In genomic region chr2:112339736-112340135, GRCm38 (mm10) we compare ENCODE assay signal across 11 mouse cellular contexts. TPM values are rescaled to one million over a fixed set of nuclear protein-coding genes. Genes with fewer than 3 reads are reported as not detected.
DNase-seq lines count a peak whose midpoint lies in the region; ATAC-seq and TF ChIP-seq lines count a peak whose summit lies in the region.
"Had no signal": no experiment of that assay in that cellular context is flagged by ENCODE, and none has a peak within 500 bp of the region (broad histone marks: within the 10 kb centered on the region; RNA-seq: fewer than 3 reads in every experiment).

No protein-coding gene starts in this region.

- no peak overlapping the region for H3K4me2 ChIP-seq in heart, postnatal 0 days (ENCODE audit: low read depth, low read length)
- H3K4me2 ChIP-seq in heart, embryonic 12.5 days, result no peak overlapping the region

- H3K27ac ChIP-seq in heart, postnatal 0 days (ENCODE audit: low read depth), result no peak overlapping the region
- H3K27ac ChIP-seq in heart, embryonic 12.5 days (ENCODE audit: poor library complexity, severe bottlenecking), result no peak overlapping the region
- no peak overlapping the region for H3K27ac ChIP-seq in cortical plate, adult 2 months (ENCODE audit: insufficient read depth, low read length)

- no peak overlapping the region for H3K9ac ChIP-seq in heart, postnatal 0 days (replicated peaks; ENCODE audit: low read depth, low read length)
- no peak overlapping the region for H3K9ac ChIP-seq in heart, embryonic 12.5 days

- WGBS in heart, postnatal 0 days, result 95% methylated on average over 2 of the region's 2 CpGs
- WGBS in heart, embryonic 12.5 days, result 82% methylated on average over 2 of the region's 2 CpGs

- peak; percentile 50 for TF ChIP-seq CTCF in heart, postnatal 0 days (IDR thresholded peaks at IDR 0.05; ENCODE audit: low read depth)
- peak; percentile 34 for TF ChIP-seq CTCF in cortical plate, adult 2 months (IDR thresholded peaks at IDR 0.05; ENCODE audit: extremely low read depth, insufficient read depth, low read length)

- no peak for TF ChIP-seq EP300 in heart, postnatal 0 days (IDR thresholded peaks at IDR 0.05; ENCODE audit: low read depth)

- H3K27me3 ChIP-seq in heart, postnatal 0 days (ENCODE audit: control insufficient read depth, insufficient read depth, low read length), result no peaks in the 10 kb centered on the region
- no peaks in the 10 kb centered on the region for H3K27me3 ChIP-seq in heart, embryonic 12.5 days (replicated peaks)
- H3K27me3 ChIP-seq: megakaryocyte, embryonic 14.5 days had no signal

- H3K9me3 ChIP-seq in heart, postnatal 0 days (replicated peaks; ENCODE audit: control insufficient read depth, low read length), result no peaks in the 10 kb centered on the region
- H3K9me3 ChIP-seq in heart, embryonic 12.5 days (replicated peaks), result no peaks in the 10 kb centered on the region
- H3K9me3 ChIP-seq: megakaryocyte, embryonic 14.5 days had no signal

- no peak for ATAC-seq in heart, postnatal 0 days (ENCODE audit: insufficient read depth, low read depth)
- ATAC-seq in heart, embryonic 12.5 days (ENCODE audit: insufficient number of reproducible peaks, low FRiP score), result no peak

- H3K36me3 ChIP-seq in heart, postnatal 0 days (replicated peaks; ENCODE audit: control insufficient read depth, insufficient read depth, low read length), result peaks cover 84% of the 10 kb centered on the region
- H3K36me3 ChIP-seq in heart, embryonic 12.5 days, result peaks cover 56% of the 10 kb centered on the region

- H3K4me3 ChIP-seq in heart, postnatal 0 days (ENCODE audit: low read depth, low read length), result no peak overlapping the region
- no peak overlapping the region for H3K4me3 ChIP-seq in heart, embryonic 12.5 days
- H3K4me3 ChIP-seq in cortical plate, adult 2 months (ENCODE audit: insufficient read depth, low read length), result no peak overlapping the region
- H3K4me3 ChIP-seq: erythroblast, embryonic 14.5 days; megakaryocyte, embryonic 14.5 days had no signal

- no peaks in the 10 kb centered on the region for H3K4me1 ChIP-seq in heart, postnatal 0 days (ENCODE audit: control insufficient read depth, insufficient read depth)
- no peaks in the 10 kb centered on the region for H3K4me1 ChIP-seq in heart, embryonic 12.5 days (replicated peaks)
- H3K4me1 ChIP-seq in cortical plate, adult 2 months (ENCODE audit: control insufficient read depth, insufficient read depth, low read length), result no peaks in the 10 kb centered on the region
- H3K4me1 ChIP-seq: megakaryocyte, embryonic 14.5 days had no signal

- no peak for TF ChIP-seq POLR2A in cortical plate, adult 2 months (IDR thresholded peaks at IDR 0.05; ENCODE audit: extremely low read depth, insufficient read depth, low read length)

- no peak for DNase-seq in heart, postnatal 0 days (ENCODE audit: low spot score)
- peak; percentile 4 for DNase-seq in retina, embryonic 14.5 days (ENCODE audit: low spot score)
- DNase-seq in retina, postnatal 1 day, result no peak
- peak; percentile 31 for DNase-seq in thymus, postnatal 4 days
- no peak for DNase-seq in layer of hippocampus, postnatal 36 days
- DNase-seq in frontal cortex, adult 2 months (ENCODE audit: extremely low spot score in 1 of 2, low spot score in 1 of 2), result no peak
- DNase-seq: cerebellum, adult 11 months had no signal

RNA-seq across cellular contexts. Expression of gene Emc4, which starts 28.1 kb away (rescaled TPM):
- total RNA-seq in heart, postnatal 0 days (2014; rRNA removed; ENCODE audit: low replicate concordance), result 58.5 and 70.1 TPM in 2 replicates
- 104 and 110 TPM in 2 replicates for polyA plus RNA-seq in heart, postnatal 0 days (2015; fragmentation: Nextera tagmentation; extraction: Ambion mirVana)
- 86.2 and 91.4 TPM in 2 replicates for polyA plus RNA-seq in heart, embryonic 12.5 days (2016; fragmentation: Nextera tagmentation; extraction: Ambion mirVana)
- polyA plus RNA-seq in cortical plate, adult 2 months (2012; rRNA removed), result 222 and 230 TPM in 2 replicates
- total RNA-seq in layer of hippocampus, postnatal 36 days (2021), result 100 to 1,000 TPM; 127 to 143 TPM
- 202 and 210 TPM in 2 replicates for polyA plus RNA-seq in frontal cortex, adult 2 months (2012; rRNA removed)

RNA-seq across cellular contexts. Expression of gene Katnbl1, which starts 39.3 kb away (rescaled TPM):
- total RNA-seq in heart, postnatal 0 days (2014; rRNA removed; ENCODE audit: low replicate concordance), result 3.5 and 8.0 TPM in 2 replicates
- polyA plus RNA-seq in heart, postnatal 0 days (2015; fragmentation: Nextera tagmentation; extraction: Ambion mirVana), result 12.6 and 13.3 TPM in 2 replicates
- 28.1 and 29.3 TPM in 2 replicates for polyA plus RNA-seq in heart, embryonic 12.5 days (2016; fragmentation: Nextera tagmentation; extraction: Ambion mirVana)
- 10.9 and 11.5 TPM in 2 replicates for polyA plus RNA-seq in cortical plate, adult 2 months (2012; rRNA removed)
- total RNA-seq in layer of hippocampus, postnatal 36 days (2021), result 10 to 100 TPM; 11.4 to 12.9 TPM
- 11.4 and 14.5 TPM in 2 replicates for polyA plus RNA-seq in frontal cortex, adult 2 months (2012; rRNA removed)

Comparison
In these comparisons a context has a peak if more than half of its experiments do, and no peak if none do; other contexts are left out.
1. DNase-seq: peak in retina, embryonic 14.5 days (single experiment) and thymus, postnatal 4 days (single experiment); none in heart, postnatal 0 days (single experiment), retina, postnatal 1 day (single experiment), layer of hippocampus, postnatal 36 days (0 of 2) and frontal cortex, adult 2 months (0 of 2).